Mouse (Mus musculus): Measurements from ENCODE around the gene Ube2g1.
"Not testable (repeated sequence)": the region's sequence is repeated elsewhere in the genome, so short reads cannot be mapped to it uniquely, and the experiment has no call there.

Gene Ube2g1

GRCm38 (mm10) chr11:72607469-72608070, 487 bp downstream of the Ube2g1 start:
- peak; percentile 71 for DNase-seq (ENCODE audit: low spot score)

- DNase-seq (ENCODE audit: low spot score) = peak; percentile 95
These were observed 1.1 kb downstream of the Ube2g1 start for GRCm38 (mm10) chr11:72608071-72608679.

DNA sequence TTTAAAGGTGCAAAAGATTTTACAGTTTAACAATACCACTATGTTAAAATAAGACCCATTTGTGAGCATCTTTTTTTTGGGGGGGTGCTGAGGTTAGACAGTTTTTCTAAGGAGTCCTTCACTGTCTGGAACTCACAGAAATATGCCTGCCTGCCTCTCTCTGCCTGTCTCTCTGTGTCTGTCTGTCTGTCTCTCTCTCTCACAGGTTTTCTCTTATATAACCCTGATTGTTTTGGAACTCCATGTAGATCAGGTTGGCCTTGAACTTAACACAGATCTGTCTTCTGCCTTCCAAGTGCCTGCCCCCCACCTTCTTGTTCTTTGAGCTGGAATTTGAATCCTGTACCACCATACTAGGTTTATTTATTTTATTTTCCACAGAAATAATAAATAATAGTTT, 2.2 kb downstream of the Ube2g1 start:
- DNase-seq (ENCODE audit: low spot score) = no peak

DNA sequence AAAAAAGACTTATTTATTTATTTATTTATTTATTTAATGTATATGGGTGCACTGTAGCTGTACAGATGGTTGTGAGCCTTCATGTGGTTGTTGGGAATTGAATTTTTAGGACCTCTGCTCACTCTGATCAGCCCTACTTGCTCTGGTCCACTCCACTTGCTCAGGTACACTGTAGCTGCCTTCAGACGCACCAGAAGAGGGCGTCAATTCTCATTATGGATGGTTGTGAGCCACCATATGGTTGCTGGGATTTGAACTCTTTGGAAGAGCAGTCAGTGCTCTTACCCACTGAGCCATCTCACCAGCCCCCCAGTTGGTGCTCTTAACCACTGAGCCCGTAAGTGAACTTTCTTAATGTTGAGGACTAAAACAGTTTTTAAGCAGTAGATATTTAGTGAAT, 7.3 kb downstream of the Ube2g1 start:
- not testable (repeated sequence) for DNase-seq (ENCODE audit: low spot score)

DNA sequence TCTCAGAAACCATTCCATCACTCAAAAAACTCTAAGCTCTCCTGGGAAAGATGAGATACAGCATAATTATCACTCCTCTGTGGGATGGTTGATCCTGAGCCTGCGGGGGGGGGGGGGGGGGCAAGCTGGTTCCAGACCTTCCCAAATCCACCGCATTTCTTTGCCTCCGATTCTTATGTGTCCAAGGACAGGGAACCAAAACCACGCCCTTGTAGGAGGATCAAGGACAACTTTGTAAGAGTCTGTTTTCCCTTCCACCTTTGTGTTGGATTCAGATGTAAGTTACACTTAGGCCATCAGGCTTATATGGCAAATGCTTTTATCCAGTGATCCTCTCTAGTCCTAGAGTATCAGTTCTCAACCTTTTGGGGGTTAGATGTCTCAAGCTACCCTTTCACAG, 8.8 kb downstream of the Ube2g1 start:
- no peak for DNase-seq (ENCODE audit: low spot score)

GRCm38 (mm10) chr11:72618476-72618875, 11.4 kb downstream of the Ube2g1 start:
- DNase-seq (ENCODE audit: low spot score) = no peak

- DNase-seq (ENCODE audit: low spot score) = no peak
These were observed 35.6 kb downstream of the Ube2g1 start for GRCm38 (mm10) chr11:72642730-72643129.

DNA sequence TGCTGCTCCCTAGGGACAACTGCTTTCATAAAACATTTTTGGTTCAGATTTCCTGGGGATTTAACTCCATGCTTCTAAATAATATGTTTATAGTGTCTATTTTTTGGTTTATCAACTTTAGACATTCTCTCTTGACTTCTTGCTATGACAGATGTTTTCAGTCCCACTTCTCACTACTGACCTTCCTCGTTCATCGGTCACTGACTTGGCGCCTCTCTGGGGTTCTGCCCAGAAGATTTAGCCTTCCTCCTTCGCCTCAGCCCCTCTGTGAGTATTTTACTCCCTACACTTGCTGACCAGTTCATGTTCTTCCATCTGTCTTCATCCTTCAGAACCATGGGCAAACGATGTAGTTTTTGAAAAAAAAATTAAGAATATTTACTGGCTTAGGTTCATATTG, 38.3 kb downstream of the Ube2g1 start:
- DNase-seq (ENCODE audit: low spot score) = no peak

DNA sequence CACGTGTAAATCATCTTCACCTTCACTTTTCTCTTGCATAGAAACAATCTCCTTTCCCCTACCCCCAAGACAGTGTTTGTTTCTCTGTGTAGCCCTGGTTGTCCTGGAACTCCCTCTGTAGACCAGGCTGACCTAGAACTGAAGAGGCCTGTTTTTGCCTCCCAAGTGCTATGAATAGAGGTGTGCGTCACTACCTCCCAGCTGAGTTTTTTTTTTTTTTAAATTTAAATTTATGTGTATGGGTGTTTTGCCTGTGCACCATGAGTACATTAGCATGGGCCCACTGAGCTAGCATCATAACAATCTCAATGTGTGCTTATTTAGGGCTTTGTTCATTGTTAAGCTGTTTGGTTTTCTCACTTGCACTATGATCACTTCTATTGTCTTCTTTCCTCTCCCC, 43.3 kb downstream of the Ube2g1 start:
- DNase-seq (ENCODE audit: low spot score) = no peak

GRCm38 (mm10) chr11:72659918-72660317, 52.8 kb downstream of the Ube2g1 start:
- no peak for DNase-seq (ENCODE audit: low spot score)

- DNase-seq (ENCODE audit: low spot score) = no peak
These were observed 53.3 kb downstream of the Ube2g1 start for GRCm38 (mm10) chr11:72660359-72660758.

GRCm38 (mm10) chr11:72664641-72665040, 57.6 kb downstream of the Ube2g1 start:
- DNase-seq (ENCODE audit: low spot score) = no peak

- DNase-seq (ENCODE audit: low spot score) = no peak
These were observed 63.6 kb downstream of the Ube2g1 start for GRCm38 (mm10) chr11:72670634-72671033.

DNA sequence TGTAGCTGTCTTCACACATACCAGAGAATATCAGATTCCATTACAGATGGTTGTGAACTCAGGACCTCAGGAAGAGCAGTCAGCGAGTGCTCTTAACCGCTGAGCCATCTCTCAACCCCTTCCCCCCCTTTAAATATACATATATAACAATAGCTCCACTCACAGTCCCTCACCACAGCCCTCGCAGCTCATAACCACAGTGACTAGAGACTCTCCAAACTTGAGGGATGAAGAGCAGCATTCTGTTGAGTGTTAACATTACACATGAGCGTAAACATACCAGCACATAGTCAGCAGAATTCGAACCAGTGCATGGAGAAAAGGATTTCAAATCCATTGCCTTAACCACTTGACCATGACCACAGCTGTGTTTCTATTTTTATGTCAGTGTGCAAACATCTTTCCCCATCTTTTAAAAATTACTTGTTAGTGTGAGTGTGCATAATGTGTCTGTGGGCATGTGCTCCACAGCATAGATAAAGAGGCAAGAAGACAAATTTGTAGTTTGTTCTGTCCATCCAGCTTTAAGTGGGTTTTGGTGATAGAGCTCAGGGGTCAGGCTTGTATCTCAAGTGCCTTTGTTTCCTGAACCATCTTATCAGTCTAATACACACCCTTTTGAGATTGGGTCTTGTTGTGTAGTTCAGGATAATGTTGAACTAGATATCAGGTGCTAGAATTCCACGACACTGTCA, 64.4 kb downstream of the Ube2g1 start:
- DNase-seq (ENCODE audit: low spot score) = no peak

DNA sequence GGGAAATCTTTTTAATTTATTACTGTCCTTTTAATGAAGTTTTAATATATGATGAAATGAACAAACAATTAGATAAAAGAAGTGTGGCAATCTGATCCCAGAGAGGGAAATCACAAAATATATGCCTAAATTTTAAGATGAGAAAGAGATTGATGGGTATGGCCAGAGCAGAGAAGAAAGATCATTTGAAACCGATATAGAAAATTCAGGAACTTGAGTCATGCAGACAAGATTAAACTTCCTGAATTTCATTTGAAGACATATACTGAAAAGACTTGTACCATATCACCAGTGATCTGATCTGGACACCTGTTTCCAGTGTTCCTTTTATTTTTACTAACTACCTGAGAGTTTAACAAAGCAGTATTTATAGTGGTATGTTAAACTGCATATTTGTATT, 65.4 kb downstream of the Ube2g1 start:
- no peak for DNase-seq (ENCODE audit: low spot score)

DNA sequence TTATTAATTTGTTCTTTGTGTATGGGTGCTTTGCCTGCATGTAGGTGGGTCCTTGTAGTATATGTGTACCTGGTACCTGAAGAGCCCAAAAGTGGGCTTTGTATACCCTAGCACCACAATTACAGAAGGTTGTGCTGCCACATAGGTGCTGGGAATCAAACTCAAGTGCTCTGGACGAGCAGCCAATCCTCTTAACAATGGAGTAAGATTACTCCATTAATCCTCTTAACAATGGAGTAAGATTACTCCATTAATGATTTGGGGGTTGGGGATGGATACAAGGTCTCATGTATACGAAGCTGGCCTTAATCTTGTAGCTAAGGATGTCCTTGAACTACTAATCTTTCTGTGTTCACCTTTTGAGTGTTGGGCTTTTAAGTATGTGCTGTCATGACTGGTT, 68.2 kb downstream of the Ube2g1 start:
- no peak for DNase-seq (ENCODE audit: low spot score)

- no peak for DNase-seq (ENCODE audit: low spot score)
These were observed 73.6 kb downstream of the Ube2g1 start for GRCm38 (mm10) chr11:72680726-72681125.

GRCm38 (mm10) chr11:72683402-72683801, 76.3 kb downstream of the Ube2g1 start:
- no peak for DNase-seq (ENCODE audit: low spot score)

DNA sequence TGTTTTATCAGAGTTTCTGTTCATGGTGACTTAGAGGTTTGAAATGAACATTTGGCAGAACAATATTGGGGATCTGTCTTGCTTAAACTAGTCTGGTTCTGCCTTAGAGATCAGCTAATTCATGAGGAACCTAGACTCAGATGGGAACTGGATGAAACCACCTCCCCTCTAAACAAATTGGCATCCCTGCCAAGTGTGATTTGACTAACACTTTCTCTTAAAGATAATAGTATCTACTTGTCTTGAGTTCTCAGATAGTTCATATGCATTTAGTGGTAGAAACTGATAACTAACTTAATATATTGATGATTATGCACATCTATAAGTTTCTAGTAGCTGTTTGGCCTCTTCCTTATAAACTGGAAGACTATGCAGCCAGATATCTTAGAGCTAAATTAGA, 79.6 kb downstream of the Ube2g1 start:
- no peak for DNase-seq (ENCODE audit: low spot score)

DNA sequence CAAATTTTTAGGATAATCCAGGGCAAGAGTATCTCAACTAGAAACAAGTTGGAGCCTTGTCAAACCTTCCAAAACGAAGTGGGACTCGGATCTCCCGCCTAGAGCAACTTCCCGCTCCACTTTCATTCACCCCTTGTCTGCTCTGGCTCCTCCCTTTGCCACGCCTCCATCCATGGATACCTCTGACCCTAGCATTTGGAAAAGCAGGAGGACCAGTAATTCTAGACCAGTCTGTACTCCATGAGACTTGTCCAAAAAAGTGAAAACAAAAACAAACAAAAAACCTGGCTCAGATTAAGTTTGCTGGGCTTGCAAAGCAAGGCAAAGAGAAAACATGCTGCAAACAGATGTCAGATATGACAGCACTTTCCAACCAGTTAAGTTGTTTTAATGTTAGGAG, 81.2 kb downstream of the Ube2g1 start:
- no peak for DNase-seq (ENCODE audit: low spot score)

DNA sequence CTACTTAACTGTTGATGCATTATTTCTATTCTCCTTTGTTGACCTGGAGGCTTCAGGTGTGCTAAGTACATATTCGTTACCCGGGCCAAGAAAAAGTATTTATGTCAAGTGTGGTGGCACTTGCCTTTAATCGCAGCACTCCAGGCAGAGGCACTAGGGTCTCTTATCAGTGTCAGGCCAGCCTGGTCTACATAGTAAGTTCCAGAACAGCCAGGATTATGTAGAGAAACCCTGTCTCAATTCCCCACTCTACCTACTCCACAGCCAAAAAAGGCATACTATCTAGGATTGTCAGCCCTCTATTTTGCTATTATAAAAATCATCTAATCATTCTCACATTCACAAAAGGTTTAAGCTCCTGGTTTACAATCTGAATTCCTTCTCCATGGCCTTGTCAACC, 82.0 kb downstream of the Ube2g1 start:
- DNase-seq (ENCODE audit: low spot score) = no peak

DNA sequence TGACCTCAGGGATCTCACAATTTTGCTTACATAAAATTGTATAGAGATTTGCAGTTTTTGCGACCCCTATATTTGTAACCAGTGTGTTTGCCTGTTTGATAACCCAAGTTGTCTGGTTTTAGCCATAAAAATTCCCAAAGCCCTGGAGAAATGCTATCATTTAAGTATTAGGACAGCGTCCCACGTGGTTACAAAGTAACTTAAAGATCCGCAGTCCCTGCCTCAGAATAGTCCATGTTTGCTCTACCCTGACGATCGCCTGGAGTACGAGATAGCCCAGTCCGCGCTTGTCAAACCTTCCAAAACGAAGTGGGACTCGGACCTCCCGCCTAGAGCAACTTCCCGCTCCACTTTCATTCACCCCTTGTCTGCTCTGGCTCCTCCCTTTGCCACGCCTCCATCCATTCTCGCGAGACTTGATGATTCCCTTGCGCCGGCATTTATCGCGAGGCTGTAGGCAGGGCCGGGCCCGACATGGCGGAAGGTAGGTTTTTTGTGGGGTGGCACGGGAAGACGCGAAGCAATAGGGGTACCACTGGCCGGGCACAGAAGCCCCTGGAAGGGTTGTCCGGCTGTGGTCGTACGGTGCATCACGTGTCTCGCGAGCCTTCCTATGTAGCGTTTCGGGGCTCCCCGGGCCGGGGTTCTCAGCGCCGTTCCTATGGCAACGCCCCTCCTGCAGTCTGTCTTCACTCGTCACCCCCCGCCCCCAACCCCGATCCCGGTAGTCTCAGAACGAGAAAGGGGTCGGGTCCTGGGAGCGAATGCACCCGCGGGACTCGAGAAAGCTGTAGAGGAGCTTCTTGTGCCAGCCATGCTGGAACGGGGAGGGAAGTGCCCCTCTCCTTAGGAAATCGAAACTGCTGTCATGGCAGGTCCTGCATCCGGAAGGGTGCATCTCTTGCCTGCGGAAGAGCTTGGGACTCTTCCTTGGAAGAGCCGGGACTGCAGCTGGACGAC, 82.7 kb downstream of the Ube2g1 start, which contains the start of gene Ankfy1:
Gene Ankfy1 (plus strand): TSS at position 456 of the 960 bp plus-strand sequence.
- DNase-seq (ENCODE audit: low spot score) = peak; percentile 97
